Mouse (Mus musculus) midbrain, embryonic 12.5 days (tissue): ENCODE data around the gene Armc8. TPM values are rescaled to one million over a fixed set of nuclear protein-coding genes. Genes with fewer than 3 reads are reported as not detected.

ENCODE experiments used
- ATAC-seq: fragments of 200-750 bp; cut with Nextera tagmentation; 2 replicates; pipeline ENCODE4 v1.8.0; 2017; ENCODE audit warnings: low read depth, moderate TSS enrichment, moderate library complexity; ENCODE audit not compliant: low FRiP score
- H3K27ac ChIP-seq: fragments of 300-500 bp; sonication (generic); replicated peaks from 2 replicates; pipeline ENCODE4 v1.5.1; 2016; ENCODE audit warnings: mild to moderate bottlenecking
- H3K27me3 ChIP-seq: fragments of 300-500 bp; sonication (generic); 2 replicates; pipeline ENCODE4 v1.6.1; 2016; ENCODE audit warnings: mild to moderate bottlenecking
- H3K36me3 ChIP-seq: fragments of 300-500 bp; sonication (generic); 2 replicates; pipeline ENCODE4 v1.6.1; 2016
- H3K4me1 ChIP-seq: fragments of 300-500 bp; sonication (generic); 2 replicates; pipeline ENCODE4 v1.6.1; 2016
- H3K4me2 ChIP-seq: fragments of 300-500 bp; sonication (generic); replicated peaks from 2 replicates; pipeline ENCODE4 v1.6.1; 2016; ENCODE audit warnings: mild to moderate bottlenecking, moderate library complexity
- H3K4me3 ChIP-seq: fragments of 300-500 bp; sonication (generic); 2 replicates; pipeline ENCODE4 v1.5.1; 2016; ENCODE audit warnings: mild to moderate bottlenecking
- H3K9ac ChIP-seq: fragments of 300-500 bp; sonication (generic); replicated peaks from 2 replicates; pipeline ENCODE4 v1.6.1; 2016; ENCODE audit warnings: mild to moderate bottlenecking, moderate library complexity
- H3K9me3 ChIP-seq: fragments of 300-500 bp; sonication (generic); 2 replicates; pipeline ENCODE4 v1.6.1; 2016; ENCODE audit warnings: mild to moderate bottlenecking
- WGBS: fragments of 180-500 bp; shearing (Covaris S2); methylation state at CpG from one replicate; pipeline ENCODE4 v1.1.7; 2016; 5-methylcytosine and 5-hydroxymethylcytosine counted together
- polyA plus RNA-seq: library from polyadenylated mRNA; unstranded; fragments of >200 nt; fragmentation: Nextera tagmentation; extraction: Ambion mirVana; gene quantifications from 2 replicates; pipeline ENCODE4 v1.2.1, GENCODE M21; 2016

Gene Armc8
- polyA plus RNA-seq, 1 experiment from 2014 or later = 40.9 TPM

DNA sequence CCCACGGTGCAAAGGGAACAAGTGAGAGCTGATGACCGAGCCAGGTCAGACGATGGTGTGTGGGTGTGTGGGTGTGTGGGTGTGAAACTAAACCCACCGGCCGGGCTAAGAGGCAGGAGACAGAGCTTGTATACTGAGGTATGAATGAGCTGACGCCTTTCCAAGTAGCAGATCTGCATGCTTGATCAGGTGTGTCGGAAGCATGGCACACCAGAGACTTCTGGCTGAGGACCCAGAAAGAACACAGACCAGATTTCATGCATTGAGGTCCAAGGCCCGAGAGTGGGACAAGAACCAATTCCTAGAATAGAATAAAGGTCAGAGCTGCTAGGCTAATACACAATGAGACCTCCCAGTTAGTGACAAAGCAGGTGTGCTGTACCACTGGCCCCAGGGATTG, 129.6 kb downstream of the Armc8 start:
- 83% methylated on average over 8 of the region's 8 CpGs for WGBS
- no peak for ATAC-seq

DNA sequence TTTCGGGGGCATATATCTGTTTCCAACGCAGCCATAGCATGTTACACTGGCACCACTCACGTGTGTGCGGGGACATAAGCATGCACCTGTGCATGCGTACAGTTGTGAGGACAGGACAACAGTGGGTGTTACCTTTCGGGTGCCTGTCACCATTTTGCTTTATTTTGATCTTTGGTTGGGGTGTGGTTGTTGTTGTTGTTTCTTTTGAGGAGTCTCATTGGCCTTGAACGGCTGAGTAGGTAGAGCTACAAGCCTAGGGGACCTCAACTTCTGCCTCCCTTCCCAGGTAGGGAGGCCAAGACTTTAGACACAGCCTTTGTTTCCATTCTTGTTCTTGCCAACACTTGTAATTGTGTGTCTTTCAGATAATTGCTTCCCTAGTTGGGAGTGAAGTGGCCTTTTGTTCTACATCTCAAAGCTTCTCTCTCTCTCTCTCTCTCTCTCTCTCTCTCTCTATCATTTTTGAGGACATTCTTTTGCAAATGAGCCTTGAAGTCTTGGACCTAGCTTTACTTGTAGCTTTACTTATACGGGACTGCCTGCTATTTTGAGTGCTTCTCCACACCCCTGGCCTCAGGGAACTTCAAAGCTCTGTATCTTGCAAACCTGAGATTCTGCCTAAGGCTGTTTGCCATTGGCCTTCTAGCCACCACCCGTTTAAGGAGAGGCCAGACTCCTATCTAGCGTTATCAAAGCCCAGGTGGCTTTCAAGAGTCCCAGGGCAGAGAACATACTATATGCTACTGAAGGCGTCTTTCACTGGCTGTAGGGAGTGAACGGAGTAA, 130.7 kb downstream of the Armc8 start:
- peaks cover 30% of the 10 kb centered on the region for H3K4me1 ChIP-seq
- H3K27me3 ChIP-seq = peaks cover 25% of the 10 kb centered on the region
- no peak overlapping the region for H3K4me2 ChIP-seq
- 80% methylated on average over 12 of the region's 12 CpGs for WGBS
- no peak for ATAC-seq
- H3K36me3 ChIP-seq = no peaks in the 10 kb centered on the region
- H3K27ac ChIP-seq = no peak overlapping the region
- H3K9me3 ChIP-seq = no peaks in the 10 kb centered on the region
- H3K9ac ChIP-seq = no peak overlapping the region
- no peak overlapping the region for H3K4me3 ChIP-seq

More for the DNA sequence above, 129.6 kb downstream of the Armc8 start:
- Histone ChIP-seq H3K4me1 (peaks cover 24% of the 10 kb centered on the region), H3K27me3 (peaks cover 25% of the 10 kb centered on the region), H3K9me3 (no peaks in the 10 kb centered on the region), H3K27ac (no peak overlapping the region), H3K36me3 (no peaks in the 10 kb centered on the region), H3K9ac (no peak overlapping the region), H3K4me3 (no peak overlapping the region), H3K4me2 (no peak overlapping the region)

DNA sequence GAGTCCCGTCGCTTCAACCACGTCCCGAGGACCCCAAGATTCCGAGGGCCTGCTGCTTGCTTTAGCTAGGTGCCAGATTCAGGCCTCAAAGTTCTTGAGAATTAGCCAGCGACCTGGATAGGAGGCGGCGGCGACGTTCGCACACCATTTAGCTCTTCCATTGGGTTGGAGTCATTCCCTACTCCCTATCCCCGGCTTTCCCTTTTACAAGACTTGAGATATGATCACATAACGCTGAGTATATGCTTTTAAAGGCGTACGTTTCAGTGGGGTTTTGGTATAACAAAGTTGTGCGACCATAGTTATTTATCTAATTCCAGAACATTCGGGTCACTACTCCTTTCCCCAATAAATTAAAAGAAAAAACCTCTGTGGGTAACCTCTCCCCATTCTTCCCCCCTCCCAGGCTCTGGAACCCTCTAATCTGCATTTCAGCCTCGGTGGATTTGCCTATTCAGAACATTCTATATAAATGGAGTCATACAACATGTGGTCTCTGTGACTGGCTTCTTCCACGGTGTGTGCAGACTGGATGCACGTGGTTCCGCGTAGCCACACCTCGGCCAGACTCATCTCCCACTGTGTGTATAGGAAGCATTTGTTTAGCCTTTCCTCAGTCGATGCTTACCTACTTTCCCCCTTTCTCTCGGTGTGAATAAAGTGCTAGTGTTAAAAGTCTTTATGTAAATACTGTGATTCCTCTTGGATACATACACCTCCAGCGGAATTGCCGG, 131.5 kb downstream of the Armc8 start, which contains the start of gene Mras:
TSS of gene Mras (minus strand) at position 351 of the 734 bp plus-strand sequence.
- Histone ChIP-seq H3K36me3 (no peaks in the 10 kb centered on the region), H3K9me3 (no peaks in the 10 kb centered on the region), H3K27ac (peak within 1 kb of the TSS; percentile 85), H3K4me3 (peak within 1 kb of the TSS; percentile 76), H3K9ac (peak within 1 kb of the TSS; percentile 82), H3K4me2 (peak within 1 kb of the TSS; percentile 80), H3K27me3 (peaks cover 25% of the 10 kb centered on the region), H3K4me1 (peaks cover 34% of the 10 kb centered on the region)
- peak; percentile 7; the same call in 1 of the 2 replicates for ATAC-seq
- 18% methylated on average over 27 of the region's 27 CpGs for WGBS

DNA sequence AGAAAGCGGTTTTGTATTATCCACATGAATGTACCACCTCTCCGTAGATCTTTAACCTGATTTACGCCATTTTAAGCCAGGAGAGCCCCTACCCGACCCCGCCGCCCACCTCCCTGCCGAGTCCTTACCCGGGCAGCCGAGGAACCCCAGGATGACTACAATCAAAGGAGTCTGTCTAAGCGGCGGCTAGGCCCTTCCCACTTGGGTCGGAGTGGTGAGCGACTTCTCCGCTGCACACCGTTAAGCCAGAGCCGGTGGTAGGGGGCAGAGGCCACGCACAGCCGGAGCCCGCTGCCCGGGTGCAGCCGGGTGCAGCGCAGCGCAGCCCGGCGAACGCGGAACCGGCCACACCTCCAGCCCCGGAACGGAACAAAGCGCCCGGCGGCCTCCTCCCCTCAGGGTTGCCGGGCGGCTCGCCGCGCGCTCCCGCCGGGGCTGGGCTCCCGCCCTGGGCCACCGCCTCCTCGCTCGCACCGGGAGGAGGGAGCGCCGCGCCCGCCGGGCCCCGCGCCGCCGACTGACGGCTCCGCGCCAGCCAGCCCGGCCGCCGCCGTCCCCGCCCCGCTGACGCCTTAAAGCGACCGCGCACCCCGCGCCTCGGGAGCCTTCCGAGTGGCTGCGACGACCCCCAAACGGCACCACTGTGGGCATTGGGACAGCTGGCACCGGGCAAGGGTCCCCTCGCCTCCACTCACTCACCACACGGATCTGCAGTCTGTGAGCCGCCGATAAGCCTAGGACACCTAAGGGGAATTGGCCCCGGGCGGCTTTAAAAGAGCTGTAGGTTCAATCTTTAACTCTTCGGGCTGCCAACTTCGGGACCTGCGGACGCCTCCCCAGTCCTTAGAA, 132.3 kb downstream of the Armc8 start:
- ATAC-seq = peak; percentile 78
- WGBS = under 1% methylated on average over 64 of the region's 86 CpGs

DNA sequence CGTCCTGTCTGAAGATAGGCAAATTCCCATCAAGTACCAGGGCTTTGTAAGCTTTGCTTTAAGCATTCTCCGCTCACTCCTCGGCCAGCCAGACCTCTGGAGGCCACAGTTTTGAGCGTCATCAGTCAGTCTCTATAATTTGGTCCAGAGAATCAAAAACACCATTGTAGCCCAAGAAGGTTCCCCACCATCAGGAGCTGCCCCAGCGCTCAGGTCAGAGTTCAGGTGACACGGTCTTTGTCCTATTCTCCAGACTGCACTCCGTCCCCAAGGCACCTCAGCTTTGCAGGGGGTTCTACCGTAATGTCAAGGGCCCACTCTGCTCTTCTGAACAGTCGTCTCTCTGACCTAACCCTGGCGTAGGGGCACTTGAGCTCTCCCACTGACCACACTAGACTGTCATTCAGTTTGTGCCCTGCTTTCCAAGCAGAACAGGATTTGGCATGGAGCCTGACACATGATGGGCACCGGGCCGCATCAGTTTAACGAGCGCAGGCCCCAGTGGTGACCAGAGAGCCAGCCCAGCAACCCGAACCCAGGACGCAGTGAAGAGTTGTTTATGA, 133.0 kb downstream of the Armc8 start:
- Histone ChIP-seq H3K4me1 (peaks cover 34% of the 10 kb centered on the region), H3K4me2 (peak overlapping the region; percentile 80), H3K36me3 (no peaks in the 10 kb centered on the region), H3K27ac (peak overlapping the region; percentile 85), H3K4me3 (peak overlapping the region; percentile 76), H3K9me3 (no peaks in the 10 kb centered on the region), H3K27me3 (peaks cover 25% of the 10 kb centered on the region), H3K9ac (peak overlapping the region; percentile 82)
- WGBS = 13% methylated on average over 16 of the region's 16 CpGs
- ATAC-seq = peak; percentile 35

More for the DNA sequence above, 132.3 kb downstream of the Armc8 start:
- peaks cover 25% of the 10 kb centered on the region for H3K27me3 ChIP-seq
- peaks cover 34% of the 10 kb centered on the region for H3K4me1 ChIP-seq
- no peaks in the 10 kb centered on the region for H3K36me3 ChIP-seq
- H3K9ac ChIP-seq = peak overlapping the region; percentile 82
- H3K27ac ChIP-seq = peak overlapping the region; percentile 85
- no peaks in the 10 kb centered on the region for H3K9me3 ChIP-seq
- peak overlapping the region; percentile 76 for H3K4me3 ChIP-seq
- peak overlapping the region; percentile 80 for H3K4me2 ChIP-seq

DNA sequence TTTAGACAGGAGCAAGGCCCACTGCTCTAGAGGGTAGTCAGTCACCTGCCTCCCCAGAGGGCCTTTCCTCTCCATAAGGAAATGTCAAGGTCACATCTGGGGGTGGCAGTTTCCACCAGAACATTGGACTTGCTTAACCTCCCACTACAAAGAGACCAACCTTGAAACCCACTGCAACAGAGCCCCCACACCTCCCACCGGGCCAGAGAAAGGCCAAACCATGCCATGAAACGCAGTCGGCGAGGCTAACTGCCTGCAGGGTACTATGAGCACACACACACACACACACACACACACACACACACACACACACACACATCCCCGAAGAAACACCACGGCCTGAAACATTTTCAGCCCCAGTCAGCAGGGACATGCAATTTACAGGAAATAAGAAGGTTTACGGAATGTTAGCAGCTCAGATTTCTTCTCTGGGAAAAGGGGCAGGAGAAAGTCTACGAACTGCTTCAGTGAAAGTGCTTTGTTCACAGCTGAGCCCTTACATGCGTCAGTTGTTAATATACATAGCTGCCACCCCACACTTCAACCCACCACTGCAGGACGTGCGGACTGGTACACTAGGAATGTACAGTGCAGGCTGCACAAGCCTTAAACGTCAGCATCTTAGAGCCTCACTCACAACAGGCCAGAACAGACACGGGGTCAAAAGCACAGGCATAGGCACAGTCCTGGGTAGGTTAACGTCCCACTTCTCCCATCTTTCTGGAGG, 133.6 kb downstream of the Armc8 start:
- 47% methylated on average over 14 of the region's 14 CpGs for WGBS
- H3K27ac ChIP-seq = peak overlapping the region; percentile 85; the same call in 1 of the 2 replicates
- H3K36me3 ChIP-seq = no peaks in the 10 kb centered on the region
- peaks cover 25% of the 10 kb centered on the region for H3K27me3 ChIP-seq
- H3K4me1 ChIP-seq = peaks cover 34% of the 10 kb centered on the region
- ATAC-seq = no peak
- H3K9me3 ChIP-seq = no peaks in the 10 kb centered on the region
- peak overlapping the region; percentile 82 for H3K9ac ChIP-seq
- H3K4me2 ChIP-seq = peak overlapping the region; percentile 80
- peak overlapping the region; percentile 76 for H3K4me3 ChIP-seq

DNA sequence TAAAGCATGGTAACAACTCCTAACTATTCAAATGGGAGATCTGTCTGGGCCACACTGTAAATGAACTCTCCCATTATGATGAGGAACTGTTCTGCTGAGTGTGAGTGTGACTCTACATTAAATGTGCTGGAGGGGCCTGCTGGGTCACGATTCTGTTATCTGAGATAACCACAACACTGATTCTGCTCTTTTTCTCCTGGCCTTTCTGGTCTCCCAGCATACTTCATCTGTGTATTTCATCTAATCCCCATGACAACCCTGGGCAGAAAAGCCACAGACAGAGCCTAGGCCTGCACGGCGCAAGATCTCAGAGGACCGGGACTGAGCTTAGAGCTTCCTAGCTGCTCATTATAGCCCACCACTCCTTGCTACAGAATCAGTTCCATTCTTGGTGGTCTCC, 136.2 kb downstream of the Armc8 start:
- no peak overlapping the region for H3K9ac ChIP-seq
- no peak overlapping the region for H3K4me3 ChIP-seq
- no peak overlapping the region for H3K4me2 ChIP-seq
- WGBS = 81% methylated on average over 4 of the region's 4 CpGs
- H3K9me3 ChIP-seq = no peaks in the 10 kb centered on the region
- no peak for ATAC-seq
- peaks cover 7% of the 10 kb centered on the region for H3K27me3 ChIP-seq
- no peak overlapping the region for H3K27ac ChIP-seq
- H3K4me1 ChIP-seq = peaks cover 34% of the 10 kb centered on the region
- no peaks in the 10 kb centered on the region for H3K36me3 ChIP-seq

DNA sequence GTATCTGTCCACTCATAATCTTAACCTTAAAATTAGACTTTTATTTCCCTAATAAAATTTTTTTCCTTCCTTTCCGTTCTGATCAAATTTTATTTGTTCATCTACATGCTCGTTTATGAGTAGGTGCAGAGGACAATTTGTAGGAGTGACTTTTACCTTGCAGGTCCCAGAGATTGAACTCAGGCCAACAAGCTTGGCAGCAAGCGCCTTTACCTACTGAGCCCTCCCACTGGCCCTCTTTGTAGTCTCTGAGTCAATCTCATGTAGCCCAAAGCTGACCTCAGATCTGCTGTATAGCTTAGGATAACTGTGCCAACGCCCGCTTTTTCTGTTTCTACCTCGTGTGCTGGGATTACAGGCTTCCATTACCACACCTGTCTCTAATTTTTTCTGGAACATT, 136.7 kb downstream of the Armc8 start:
- Histone ChIP-seq H3K27me3 (peaks cover 1% of the 10 kb centered on the region), H3K4me2 (no peak overlapping the region), H3K36me3 (no peaks in the 10 kb centered on the region), H3K9ac (no peak overlapping the region), H3K27ac (no peak overlapping the region), H3K4me1 (peaks cover 29% of the 10 kb centered on the region), H3K4me3 (no peak overlapping the region), H3K9me3 (no peaks in the 10 kb centered on the region)
- WGBS = 85% methylated on average over 6 of the region's 6 CpGs
- ATAC-seq = no peak

DNA sequence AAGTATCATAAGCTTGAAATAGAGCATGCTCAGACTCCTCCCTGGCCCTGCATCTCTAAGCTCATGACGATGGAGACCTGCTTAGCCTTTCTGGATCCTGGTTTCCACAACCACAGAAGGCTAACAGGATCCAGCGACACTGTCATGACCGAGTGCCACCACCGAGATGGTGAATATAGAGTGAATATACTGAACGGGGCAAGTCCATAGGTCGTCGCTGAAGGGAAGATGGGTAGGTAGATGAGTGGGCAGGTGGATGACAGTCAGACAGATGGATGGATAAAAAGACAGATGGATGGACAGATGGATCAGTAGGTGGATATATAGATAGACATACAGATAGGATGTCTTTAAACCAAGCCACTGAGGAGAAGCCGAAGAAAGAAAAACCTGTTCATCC, 137.4 kb downstream of the Armc8 start:
- H3K36me3 ChIP-seq = no peaks in the 10 kb centered on the region
- H3K4me2 ChIP-seq = no peak overlapping the region
- no peak overlapping the region for H3K4me3 ChIP-seq
- ATAC-seq = no peak
- H3K27ac ChIP-seq = no peak overlapping the region
- 95% methylated on average over 8 of the region's 8 CpGs for WGBS
- H3K4me1 ChIP-seq = peaks cover 28% of the 10 kb centered on the region
- no peaks in the 10 kb centered on the region for H3K9me3 ChIP-seq
- no peak overlapping the region for H3K9ac ChIP-seq
- H3K27me3 ChIP-seq = no peaks in the 10 kb centered on the region

DNA sequence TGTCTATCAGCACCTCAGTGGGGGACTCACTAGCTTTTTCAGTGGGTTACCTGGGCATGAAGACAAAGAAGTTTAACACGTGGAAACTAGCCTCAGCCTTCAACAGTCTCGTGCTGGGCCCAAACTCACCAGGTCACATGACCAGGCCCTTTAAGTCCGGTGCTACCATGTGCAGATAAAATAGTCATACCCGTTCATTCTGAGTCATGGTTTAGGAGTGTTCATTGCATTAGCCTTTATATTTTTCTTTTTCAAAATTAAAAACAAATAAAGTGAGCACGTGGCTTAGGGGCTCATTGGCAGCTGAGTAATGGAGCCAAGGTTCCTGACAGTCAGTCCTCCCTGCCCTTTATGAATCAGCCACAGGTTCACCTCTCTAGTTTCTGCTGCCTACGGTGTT, 137.9 kb downstream of the Armc8 start:
- H3K9ac ChIP-seq = no peak overlapping the region
- peaks cover 27% of the 10 kb centered on the region for H3K4me1 ChIP-seq
- WGBS = 84% methylated on average over 6 of the region's 6 CpGs
- no peaks in the 10 kb centered on the region for H3K27me3 ChIP-seq
- H3K4me3 ChIP-seq = no peak overlapping the region
- no peak for ATAC-seq
- H3K27ac ChIP-seq = no peak overlapping the region
- H3K36me3 ChIP-seq = no peaks in the 10 kb centered on the region
- no peaks in the 10 kb centered on the region for H3K9me3 ChIP-seq
- no peak overlapping the region for H3K4me2 ChIP-seq

DNA sequence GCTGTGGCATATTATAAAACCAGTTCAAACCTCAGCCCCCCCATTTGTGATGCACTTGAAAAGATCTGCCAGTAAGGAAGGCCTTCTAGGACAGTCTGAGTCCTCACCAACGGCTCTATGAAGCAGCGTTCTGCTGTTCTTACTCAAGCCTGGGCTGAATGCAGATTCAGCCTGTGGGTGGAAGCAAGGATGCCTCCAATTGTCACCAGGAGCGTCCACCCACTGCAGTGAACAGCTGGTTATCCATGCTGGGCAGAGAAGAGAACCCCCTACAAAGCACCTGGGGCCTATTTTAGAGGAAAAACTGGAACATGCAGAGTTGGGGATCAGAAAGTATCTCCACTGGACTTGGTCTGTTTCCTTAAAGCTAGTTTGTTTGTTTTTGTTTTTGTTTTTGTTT, 138.9 kb downstream of the Armc8 start:
- no peak overlapping the region for H3K27ac ChIP-seq
- peaks cover 23% of the 10 kb centered on the region for H3K4me1 ChIP-seq
- WGBS = 85% methylated on average over 3 of the region's 3 CpGs
- ATAC-seq = no peak
- no peaks in the 10 kb centered on the region for H3K36me3 ChIP-seq
- H3K9me3 ChIP-seq = no peaks in the 10 kb centered on the region
- H3K27me3 ChIP-seq = no peaks in the 10 kb centered on the region
- H3K9ac ChIP-seq = no peak overlapping the region
- H3K4me3 ChIP-seq = no peak overlapping the region
- H3K4me2 ChIP-seq = no peak overlapping the region
